Mouse (Mus musculus) kidney, adult 11 months (tissue): Measurements from ENCODE around the gene Tubb4a.
"Not testable (repeated sequence)": the region's sequence is repeated elsewhere in the genome, so short reads cannot be mapped to it uniquely, and the experiment has no call there.

ENCODE experiments used
- DNase-seq: peaks from one replicate; pipeline ENCODE4 v3.0.0; 2022

Gene Tubb4a

DNA sequence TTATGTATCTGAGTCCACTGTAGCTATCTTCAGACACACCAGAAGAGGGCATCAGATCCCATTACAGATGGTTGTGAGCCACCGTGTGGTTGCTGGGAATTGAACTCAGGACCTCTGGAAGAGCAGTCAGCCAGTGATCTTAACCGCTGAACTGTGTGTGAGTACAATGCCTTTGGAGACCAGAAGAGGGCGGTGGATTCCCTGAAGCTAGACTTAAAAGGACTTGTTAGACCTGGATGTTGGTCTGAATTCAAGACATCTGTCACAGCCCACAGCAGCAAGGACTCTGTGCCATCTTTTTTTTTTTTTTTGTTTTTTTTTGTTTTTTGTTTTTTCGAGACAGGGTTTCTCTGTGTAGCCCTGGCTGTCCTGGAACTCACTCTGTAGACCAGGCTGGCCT lies 35.9 kb downstream of the Tubb4a start:
- DNase-seq = not testable (repeated sequence)

DNA sequence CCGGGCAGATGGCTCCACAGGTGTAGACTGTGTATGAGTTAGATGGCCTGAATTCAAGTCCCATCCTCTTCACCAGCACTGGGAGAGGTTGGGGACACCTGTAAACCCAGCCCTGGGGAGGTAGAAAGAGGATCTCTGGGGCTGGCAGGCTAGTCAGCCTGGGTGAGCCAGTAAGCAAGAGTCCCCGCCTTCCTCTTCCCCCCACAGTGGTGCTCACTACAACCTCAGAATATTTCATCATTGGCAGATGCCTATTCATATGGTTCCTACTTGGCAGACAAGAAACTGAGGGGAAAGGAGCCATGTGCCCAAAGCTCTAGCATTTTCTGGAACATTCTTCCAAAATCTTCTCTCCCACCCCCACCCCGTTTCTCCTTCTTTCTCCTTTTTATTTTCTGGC lies 38.8 kb downstream of the Tubb4a start:
- no peak for DNase-seq

DNA sequence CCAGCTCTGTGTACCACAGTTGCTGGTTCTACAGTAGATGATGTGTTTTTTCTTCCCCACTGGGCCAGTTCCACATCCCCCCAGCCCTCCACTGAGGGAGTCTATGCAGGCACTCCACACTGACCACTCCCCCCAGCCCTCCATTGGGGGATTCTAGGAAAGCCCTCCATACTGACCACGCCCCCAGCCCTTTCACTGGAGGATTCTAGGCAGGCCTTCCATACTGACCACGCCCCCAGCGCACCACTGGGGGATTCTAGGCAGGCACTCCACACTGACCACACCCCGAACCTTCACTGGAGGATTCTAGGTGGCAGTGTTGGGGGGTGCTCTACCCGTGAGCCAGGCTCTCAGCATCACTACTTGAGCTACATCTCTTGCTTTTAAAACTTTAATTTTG lies 40.2 kb downstream of the Tubb4a start:
- DNase-seq = no peak

DNA sequence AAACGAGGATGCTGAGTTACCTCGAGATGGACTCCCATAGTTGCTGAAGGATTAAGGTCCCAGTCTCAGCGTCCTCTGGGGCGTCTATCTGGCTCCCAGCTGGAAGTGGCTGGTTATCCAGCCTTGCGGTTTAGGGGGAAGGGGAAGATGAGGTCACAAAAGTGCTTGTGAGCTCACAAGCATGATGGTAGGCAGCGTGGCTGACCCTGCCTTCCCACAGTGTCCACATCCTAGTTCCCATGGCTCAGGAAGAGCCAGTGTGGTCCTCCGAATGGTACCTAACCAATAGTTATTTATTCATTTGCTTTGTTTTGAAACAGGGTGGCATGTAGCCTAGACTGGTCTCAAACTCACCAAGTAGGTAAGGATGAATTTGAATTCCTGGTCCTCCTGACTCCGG lies 46.0 kb downstream of the Tubb4a start, which contains the start of gene Slc25a41:
Gene Slc25a41 (minus strand): TSS at position 101 of the 400 bp plus-strand sequence.
- no peak for DNase-seq

DNA sequence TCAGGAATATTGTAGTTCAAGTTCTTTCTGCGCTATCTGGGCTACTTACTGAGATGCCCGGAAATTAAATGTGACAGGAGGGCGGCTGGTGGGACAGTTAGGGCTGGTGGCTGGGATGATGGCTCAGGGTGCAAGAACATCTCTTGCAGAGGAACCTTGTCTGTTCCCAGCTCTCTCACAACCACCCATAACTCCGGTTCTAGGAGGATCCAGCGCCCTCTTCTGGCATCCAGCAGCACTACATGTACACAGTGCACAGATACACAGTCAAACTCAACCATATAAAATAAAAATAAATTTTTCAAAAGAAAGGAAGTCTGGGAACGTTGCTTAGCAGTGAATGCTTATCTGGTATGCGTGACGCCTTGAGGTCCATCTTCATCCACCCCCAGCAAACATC lies 48.6 kb downstream of the Tubb4a start:
- DNase-seq = no peak

DNA sequence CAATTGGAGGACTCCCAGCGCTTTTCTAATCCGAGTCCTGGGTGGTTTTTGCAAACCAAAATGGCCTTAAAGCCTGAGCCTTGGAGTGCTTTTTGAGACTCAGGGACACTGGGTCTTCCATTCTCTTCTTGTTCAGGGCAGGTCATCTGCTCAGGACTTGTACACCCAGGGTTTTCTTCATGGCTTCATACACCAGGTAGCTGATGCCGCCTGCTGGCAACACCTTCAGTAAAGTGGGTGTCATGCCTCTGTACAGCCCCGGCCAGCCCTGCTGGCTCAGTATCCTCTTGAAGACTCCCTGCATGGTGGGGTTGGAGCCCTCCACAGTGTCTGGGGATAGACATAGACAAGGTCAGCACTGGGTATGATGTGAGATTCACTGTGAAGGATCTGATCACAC lies 54.7 kb downstream of the Tubb4a start:
- peak; percentile 27 for DNase-seq

DNA sequence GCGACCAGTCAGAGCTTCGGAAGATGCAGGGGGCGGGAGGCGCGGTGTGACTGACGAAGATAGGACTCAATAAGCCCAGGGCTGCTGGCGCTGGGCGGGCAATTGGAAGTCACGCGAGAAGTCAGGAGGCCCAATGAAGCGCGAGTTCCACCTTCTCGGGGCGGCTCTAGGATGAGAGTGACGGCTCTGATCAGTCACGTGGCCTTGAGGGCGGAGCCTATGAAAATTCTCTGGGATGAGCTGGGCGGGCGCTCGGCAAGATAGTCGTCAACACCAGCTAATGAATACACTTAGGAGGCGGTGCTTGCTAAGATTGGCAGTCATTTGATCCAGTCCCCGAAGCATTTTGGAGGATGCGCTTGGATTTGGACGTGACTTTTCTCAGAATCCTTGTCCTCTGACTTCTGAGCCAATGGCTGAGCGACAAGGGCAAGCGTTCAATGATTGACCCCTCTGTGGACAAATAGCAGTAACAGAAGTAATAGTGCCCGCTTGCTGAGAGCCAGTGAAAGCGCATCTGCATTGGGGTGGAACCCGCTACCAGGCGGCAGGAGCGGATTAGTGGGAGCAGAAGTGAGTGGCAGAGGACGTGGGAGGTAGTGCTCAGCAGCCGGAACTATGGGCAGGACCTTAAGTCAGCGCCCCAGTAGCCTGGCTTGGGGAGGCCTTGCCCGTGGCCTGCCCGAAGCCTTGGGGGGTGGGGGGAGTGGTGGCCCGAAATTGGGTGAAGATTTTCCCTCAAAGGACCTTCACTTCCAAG lies 55.7 kb downstream of the Tubb4a start:
- peak; percentile 100 for DNase-seq

DNA sequence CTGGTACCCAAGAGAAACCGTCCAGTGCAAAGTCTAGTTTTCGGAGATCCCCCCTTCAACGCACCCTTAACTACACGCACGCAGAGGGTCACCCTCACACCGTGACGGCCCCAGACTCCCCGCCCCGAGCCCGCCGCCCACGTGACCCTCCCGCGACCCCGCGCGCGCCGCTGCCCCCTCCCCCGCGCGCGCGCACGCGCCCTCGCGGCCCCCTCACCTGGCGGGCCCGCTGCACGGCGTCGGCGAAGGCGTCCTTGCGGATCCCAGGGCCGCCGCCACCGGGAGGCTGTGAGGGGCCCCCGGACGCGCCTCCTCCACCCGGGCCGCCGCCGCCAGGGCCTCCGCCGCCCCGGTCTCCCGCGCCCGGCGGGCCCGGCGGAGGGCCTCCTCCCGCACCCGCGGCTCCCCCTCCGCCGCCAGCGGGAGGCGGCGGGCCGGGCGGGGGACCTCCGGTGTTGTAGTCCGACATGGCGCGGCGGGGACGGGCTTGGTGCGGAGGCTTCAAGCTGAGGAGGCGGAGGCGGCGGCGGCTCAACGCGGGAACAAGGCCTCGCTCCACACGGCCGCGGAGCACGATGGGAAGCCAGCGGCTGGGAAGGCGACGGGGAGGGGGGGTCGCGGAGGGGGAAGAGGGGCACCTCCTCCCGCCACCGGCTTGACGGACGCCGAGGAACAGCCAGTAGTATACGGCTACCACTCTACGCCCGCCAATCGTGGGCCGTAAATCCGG lies 56.5 kb downstream of the Tubb4a start, which contains the start of gene Khsrp:
Gene Khsrp (minus strand): TSS at position 592 of the 730 bp plus-strand sequence.
- DNase-seq = peak; percentile 33
